Mouse (Mus musculus): ENCODE measurements around the gene Ptprr. TPM values are rescaled to one million over a fixed set of nuclear protein-coding genes. Genes with fewer than 3 reads are reported as not detected.
A peak's percentile ranks its signal among the peaks of the same experiment; 100 is the strongest.

The Ptprr gene
- polyA plus RNA-seq, 1 experiment = not detected

- no peak for TF ChIP-seq POLR2A (IDR thresholded peaks at IDR 0.05; ENCODE audit: insufficient read depth, low read depth, low read length)
- no peak for TF ChIP-seq CTCF (IDR thresholded peaks at IDR 0.05; ENCODE audit: insufficient read depth, low read depth, low read length)
- H3K4me1 ChIP-seq (ENCODE audit: control insufficient read depth, insufficient read depth, low read length) = peaks cover 4% of the 10 kb centered on the region; the same call in 1 of the 2 replicates
- H3K27ac ChIP-seq (ENCODE audit: insufficient read depth, low read depth, low read length) = no peak overlapping the region
- 37% methylated on average over 10 of the region's 10 CpGs for WGBS
- no peak overlapping the region for H3K4me3 ChIP-seq (ENCODE audit: insufficient read depth, low read depth, low read length)
These were observed 157.4 kb downstream of the Ptprr start for GRCm38 (mm10) chr10:116175324-116175883.

GRCm38 (mm10) chr10:116177390-116178179 lies 159.6 kb downstream of the Ptprr start:
- no peak overlapping the region for H3K27ac ChIP-seq (ENCODE audit: insufficient read depth, low read depth, low read length)
- WGBS = 32% methylated on average over 21 of the region's 21 CpGs
- H3K4me3 ChIP-seq (ENCODE audit: insufficient read depth, low read depth, low read length) = peak overlapping the region; percentile 17; the same call in 1 of the 2 replicates
- no peak for TF ChIP-seq POLR2A (IDR thresholded peaks at IDR 0.05; ENCODE audit: insufficient read depth, low read depth, low read length)
- TF ChIP-seq CTCF (IDR thresholded peaks at IDR 0.05; ENCODE audit: insufficient read depth, low read depth, low read length) = no peak
- peaks cover 4% of the 10 kb centered on the region; the same call in 1 of the 2 replicates for H3K4me1 ChIP-seq (ENCODE audit: control insufficient read depth, insufficient read depth, low read length)

- 89% methylated on average over 5 of the region's 5 CpGs for WGBS
- no peak for TF ChIP-seq POLR2A (IDR thresholded peaks at IDR 0.05; ENCODE audit: insufficient read depth, low read depth, low read length)
- TF ChIP-seq CTCF (IDR thresholded peaks at IDR 0.05; ENCODE audit: insufficient read depth, low read depth, low read length) = no peak
These were observed 163.2 kb downstream of the Ptprr start for GRCm38 (mm10) chr10:116181235-116181634.

GRCm38 (mm10) chr10:116182221-116182620 lies 164.2 kb downstream of the Ptprr start:
- Histone ChIP-seq H3K4me1 (ENCODE audit: control insufficient read depth, insufficient read depth, low read length) (peaks cover 2% of the 10 kb centered on the region; the same call in 1 of the 2 replicates), H3K27ac (ENCODE audit: insufficient read depth, low read depth, low read length) (no peak overlapping the region), H3K4me3 (ENCODE audit: insufficient read depth, low read depth, low read length) (no peak overlapping the region)
- WGBS = 59% methylated on average over 5 of the region's 5 CpGs
- TF ChIP-seq CTCF (IDR thresholded peaks at IDR 0.05; ENCODE audit: insufficient read depth, low read depth, low read length) = no peak
- no peak for TF ChIP-seq POLR2A (IDR thresholded peaks at IDR 0.05; ENCODE audit: insufficient read depth, low read depth, low read length)

More at GRCm38 (mm10) chr10:116181235-116181634, 163.2 kb downstream of the Ptprr start:
- Histone ChIP-seq H3K4me3 (ENCODE audit: insufficient read depth, low read depth, low read length) (no peak overlapping the region), H3K4me1 (ENCODE audit: control insufficient read depth, insufficient read depth, low read length) (peaks cover 4% of the 10 kb centered on the region; the same call in 1 of the 2 replicates), H3K27ac (ENCODE audit: insufficient read depth, low read depth, low read length) (no peak overlapping the region)

- no peaks in the 10 kb centered on the region for H3K4me1 ChIP-seq (ENCODE audit: control insufficient read depth, insufficient read depth, low read length)
- TF ChIP-seq CTCF (IDR thresholded peaks at IDR 0.05; ENCODE audit: insufficient read depth, low read depth, low read length) = no peak
- TF ChIP-seq POLR2A (IDR thresholded peaks at IDR 0.05; ENCODE audit: insufficient read depth, low read depth, low read length) = no peak
- 82% methylated on average over 3 of the region's 3 CpGs for WGBS
- H3K27ac ChIP-seq (ENCODE audit: insufficient read depth, low read depth, low read length) = no peak overlapping the region
- no peak overlapping the region for H3K4me3 ChIP-seq (ENCODE audit: insufficient read depth, low read depth, low read length)
These were observed 165.2 kb downstream of the Ptprr start for GRCm38 (mm10) chr10:116183258-116183657.

- Histone ChIP-seq H3K4me3 (ENCODE audit: insufficient read depth, low read depth, low read length) (no peak overlapping the region), H3K27ac (ENCODE audit: insufficient read depth, low read depth, low read length) (no peak overlapping the region), H3K4me1 (ENCODE audit: control insufficient read depth, insufficient read depth, low read length) (peaks cover 3% of the 10 kb centered on the region; the same call in 1 of the 2 replicates)
- TF ChIP-seq POLR2A (IDR thresholded peaks at IDR 0.05; ENCODE audit: insufficient read depth, low read depth, low read length) (no peak), CTCF (IDR thresholded peaks at IDR 0.05; ENCODE audit: insufficient read depth, low read depth, low read length) (no peak)
- 81% methylated on average over 2 of the region's 2 CpGs for WGBS
These were observed 173.7 kb downstream of the Ptprr start for GRCm38 (mm10) chr10:116191724-116192123.

- WGBS = 93% methylated on average over 8 of the region's 8 CpGs
- Histone ChIP-seq H3K4me3 (ENCODE audit: insufficient read depth, low read depth, low read length) (no peak overlapping the region), H3K4me1 (ENCODE audit: control insufficient read depth, insufficient read depth, low read length) (peaks cover 6% of the 10 kb centered on the region; the same call in 1 of the 2 replicates), H3K27ac (ENCODE audit: insufficient read depth, low read depth, low read length) (no peak overlapping the region)
- TF ChIP-seq CTCF (IDR thresholded peaks at IDR 0.05; ENCODE audit: insufficient read depth, low read depth, low read length) = no peak
- TF ChIP-seq POLR2A (IDR thresholded peaks at IDR 0.05; ENCODE audit: insufficient read depth, low read depth, low read length) = no peak
These were observed 174.3 kb downstream of the Ptprr start for GRCm38 (mm10) chr10:116192293-116192692.

GRCm38 (mm10) chr10:116194409-116194808 lies 176.4 kb downstream of the Ptprr start:
- TF ChIP-seq CTCF (IDR thresholded peaks at IDR 0.05; ENCODE audit: insufficient read depth, low read depth, low read length) (no peak), POLR2A (IDR thresholded peaks at IDR 0.05; ENCODE audit: insufficient read depth, low read depth, low read length) (no peak)
- H3K4me1 ChIP-seq (ENCODE audit: control insufficient read depth, insufficient read depth, low read length) = peaks cover 6% of the 10 kb centered on the region; the same call in 1 of the 2 replicates
- 72% methylated on average over 8 of the region's 8 CpGs for WGBS
- no peak overlapping the region for H3K27ac ChIP-seq (ENCODE audit: insufficient read depth, low read depth, low read length)
- no peak overlapping the region for H3K4me3 ChIP-seq (ENCODE audit: insufficient read depth, low read depth, low read length)
